Mouse (Mus musculus) kidney, adult 9 months (tissue): ENCODE results near the gene Rfpl4.
"Not testable (repeated sequence)": the region's sequence is repeated elsewhere in the genome, so short reads cannot be mapped to it uniquely, and the experiment has no call there.

Experiments
- DNase-seq: peaks from one replicate; pipeline ENCODE4 v3.0.0; 2022

Rfpl4 gene

DNA sequence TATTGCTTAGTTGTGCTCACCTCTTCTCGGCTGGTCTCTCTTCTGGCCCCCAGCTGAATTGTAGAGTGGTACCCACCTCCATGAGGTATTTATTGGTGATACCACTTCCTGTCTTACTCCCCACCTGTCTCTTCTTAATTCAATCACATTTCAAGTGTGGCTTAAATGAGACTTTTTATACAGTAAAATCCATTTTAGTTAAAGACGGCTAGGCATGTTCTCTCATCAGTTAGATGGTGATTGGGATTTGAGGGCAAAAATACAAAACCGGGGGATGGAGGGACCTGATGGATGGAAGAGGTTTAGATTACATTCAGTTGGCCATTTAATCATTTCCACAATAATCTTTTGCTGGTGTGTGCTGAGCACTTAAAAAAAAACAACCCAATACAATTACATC is at the start of gene Rfpl4:
Rfpl4 (minus strand) TSS at position 101 of the 400 bp plus-strand sequence.
- DNase-seq: no peak

- not testable (repeated sequence) for DNase-seq
Observed at GRCm38 (mm10) chr7:5149570-5149969, 32.8 kb upstream of the Rfpl4 start, which contains the start of gene Vmn1r55. Gene Vmn1r55, minus strand, starts transcription at chr7:5149670.

DNA sequence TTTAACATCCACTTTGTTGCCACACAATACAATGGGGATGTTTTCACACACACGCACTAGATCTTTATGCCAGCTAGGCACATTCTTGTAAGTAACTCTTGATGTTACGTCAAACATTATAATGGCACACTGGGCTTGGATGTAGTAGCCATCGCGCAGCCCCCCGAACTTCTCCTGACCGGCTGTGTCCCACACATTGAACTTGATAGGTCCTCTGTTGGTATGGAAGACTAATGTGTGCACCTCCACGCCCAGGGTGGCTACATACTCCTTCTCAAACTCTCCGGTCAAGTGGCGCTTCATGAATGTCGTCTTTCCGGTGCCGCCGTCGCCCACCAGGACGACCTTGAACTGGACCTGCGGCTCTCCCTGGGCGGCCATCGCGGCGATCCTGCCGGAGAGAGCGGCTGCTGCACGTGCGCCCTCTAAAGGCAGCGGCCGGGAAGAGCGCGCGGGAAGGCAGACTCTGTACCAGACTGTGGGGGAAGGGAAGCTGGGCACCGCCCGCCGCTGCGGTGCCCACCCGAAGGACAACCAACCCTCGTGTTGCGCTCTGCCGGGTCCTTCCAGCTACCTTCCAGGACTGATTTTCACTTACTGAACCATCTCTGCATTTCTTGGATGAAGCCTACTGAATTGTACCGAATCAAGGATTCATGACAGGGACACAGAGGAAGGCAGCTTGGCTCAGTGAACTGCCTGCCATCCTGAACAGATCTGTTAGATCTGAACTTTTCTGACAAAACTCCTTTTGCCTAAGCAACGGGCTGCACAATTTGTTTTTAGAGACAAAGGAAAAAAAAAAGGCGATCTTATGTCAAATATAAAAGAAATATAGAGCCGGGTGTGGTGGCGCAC is 9.0 kb upstream of the Rfpl4 start, which contains the start of gene Rasl2-9:
Rasl2-9 (minus strand) TSS at position 402 of the 858 bp plus-strand sequence.
- peak; percentile 83 for DNase-seq

DNA sequence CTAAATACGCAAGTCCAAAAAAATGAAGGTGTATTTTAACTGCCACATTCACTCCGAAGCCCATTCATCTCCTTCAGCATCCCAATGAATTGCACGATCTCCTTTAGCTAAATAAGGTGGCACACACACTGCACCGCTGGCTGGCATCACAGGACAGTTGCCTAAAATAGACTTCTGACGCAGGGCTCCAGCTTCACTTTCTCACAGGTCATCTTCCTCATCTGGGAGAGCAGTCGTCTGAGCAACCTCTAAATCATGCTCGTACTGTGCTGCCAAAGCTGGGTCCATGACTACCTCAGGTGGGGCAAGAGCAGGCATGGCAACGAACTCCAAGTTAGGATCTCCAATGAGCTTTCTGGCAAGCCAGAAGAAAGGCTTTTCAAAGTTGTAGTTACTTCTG is 8.3 kb upstream of the Rfpl4 start:
- DNase-seq: no peak

- DNase-seq: no peak
Observed at GRCm38 (mm10) chr7:5112701-5113100, 4.0 kb downstream of the Rfpl4 start.

- no peak for DNase-seq
Observed at GRCm38 (mm10) chr7:5109301-5109700, 7.4 kb downstream of the Rfpl4 start.

DNA sequence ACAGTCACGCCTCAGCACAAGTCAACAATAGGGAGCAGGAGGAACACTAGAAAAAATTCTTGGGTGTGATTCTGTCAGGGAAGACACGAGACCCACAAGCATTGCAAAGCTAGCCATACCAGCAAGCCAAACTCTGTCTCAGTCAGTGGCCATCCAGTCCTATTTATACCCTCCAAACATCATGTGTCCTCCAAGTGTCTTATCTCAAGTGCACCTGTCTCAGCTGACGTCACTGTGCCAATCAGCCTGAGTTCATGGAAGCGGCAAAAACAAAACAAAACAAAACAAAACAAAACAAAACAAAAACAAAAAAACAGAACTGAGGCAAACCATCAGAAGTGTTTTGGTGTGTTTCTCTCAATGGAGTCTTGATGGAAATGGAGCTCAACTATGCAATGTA is 8.5 kb downstream of the Rfpl4 start:
- no peak for DNase-seq

DNA sequence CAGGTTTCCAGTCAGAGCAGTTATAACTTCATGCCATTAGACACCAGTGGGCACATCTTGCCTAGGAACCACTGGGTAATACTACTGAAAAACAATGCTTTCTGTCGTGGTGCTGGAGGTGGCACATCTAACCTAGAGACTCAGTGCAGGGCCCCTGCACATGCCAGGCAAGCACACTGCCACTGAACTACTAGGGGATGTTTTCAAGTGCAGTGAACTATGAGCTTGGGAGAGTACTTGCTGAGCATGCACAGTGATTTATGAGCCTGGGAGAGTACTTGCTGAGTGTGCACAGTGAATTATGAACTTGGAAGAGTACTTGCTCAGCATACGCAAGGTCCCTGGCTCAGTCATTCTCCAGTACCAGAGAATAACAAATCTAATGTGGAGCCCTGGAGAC is 14.2 kb downstream of the Rfpl4 start:
- peak; percentile 45 for DNase-seq

- DNase-seq: no peak
Observed at GRCm38 (mm10) chr7:5101066-5101663, 15.6 kb downstream of the Rfpl4 start.

GRCm38 (mm10) chr7:5099796-5100195 is 17.0 kb downstream of the Rfpl4 start:
- no peak for DNase-seq

DNA sequence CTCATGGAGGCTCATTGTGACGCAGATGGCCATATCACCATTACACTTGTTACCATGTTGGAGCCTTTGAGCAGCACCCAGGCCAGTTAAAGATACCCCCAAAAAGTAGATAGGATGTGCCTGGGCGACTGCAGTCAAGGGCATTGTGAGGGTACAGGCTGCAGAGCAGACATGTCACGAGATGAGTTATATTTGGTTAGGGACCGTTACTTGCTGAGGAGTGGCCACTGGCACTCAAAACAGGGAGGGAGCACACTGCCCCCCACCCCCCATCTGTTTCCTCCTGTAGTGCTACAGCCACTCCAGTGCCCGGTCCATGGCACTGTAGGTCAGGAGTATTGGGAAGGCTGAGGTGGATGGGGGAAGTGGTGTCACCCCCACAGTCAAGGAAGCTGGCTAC is 18.0 kb downstream of the Rfpl4 start:
- no peak for DNase-seq

- DNase-seq: no peak
Observed at GRCm38 (mm10) chr7:5092831-5093510, 23.8 kb downstream of the Rfpl4 start.

DNA sequence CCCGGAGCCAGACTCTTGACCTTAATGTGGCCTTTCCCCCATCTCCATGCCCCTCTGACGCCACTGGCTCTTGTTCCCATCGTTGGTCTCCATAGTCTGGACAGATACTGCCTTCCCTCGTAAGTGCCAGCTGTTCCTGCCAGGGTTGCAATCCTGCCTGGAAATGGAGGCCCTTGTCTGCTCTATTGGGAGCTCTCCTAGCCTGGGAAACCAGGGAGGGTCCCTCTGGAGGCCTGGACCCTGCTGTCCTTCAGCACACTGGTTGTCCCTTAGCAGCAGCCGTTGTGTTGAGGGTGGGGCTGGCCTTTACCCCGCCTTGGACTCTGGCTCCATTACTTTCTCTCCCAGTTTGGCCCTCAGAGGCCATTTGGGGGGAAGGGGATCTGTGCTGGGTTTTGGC is 24.4 kb downstream of the Rfpl4 start:
- no peak for DNase-seq

DNA sequence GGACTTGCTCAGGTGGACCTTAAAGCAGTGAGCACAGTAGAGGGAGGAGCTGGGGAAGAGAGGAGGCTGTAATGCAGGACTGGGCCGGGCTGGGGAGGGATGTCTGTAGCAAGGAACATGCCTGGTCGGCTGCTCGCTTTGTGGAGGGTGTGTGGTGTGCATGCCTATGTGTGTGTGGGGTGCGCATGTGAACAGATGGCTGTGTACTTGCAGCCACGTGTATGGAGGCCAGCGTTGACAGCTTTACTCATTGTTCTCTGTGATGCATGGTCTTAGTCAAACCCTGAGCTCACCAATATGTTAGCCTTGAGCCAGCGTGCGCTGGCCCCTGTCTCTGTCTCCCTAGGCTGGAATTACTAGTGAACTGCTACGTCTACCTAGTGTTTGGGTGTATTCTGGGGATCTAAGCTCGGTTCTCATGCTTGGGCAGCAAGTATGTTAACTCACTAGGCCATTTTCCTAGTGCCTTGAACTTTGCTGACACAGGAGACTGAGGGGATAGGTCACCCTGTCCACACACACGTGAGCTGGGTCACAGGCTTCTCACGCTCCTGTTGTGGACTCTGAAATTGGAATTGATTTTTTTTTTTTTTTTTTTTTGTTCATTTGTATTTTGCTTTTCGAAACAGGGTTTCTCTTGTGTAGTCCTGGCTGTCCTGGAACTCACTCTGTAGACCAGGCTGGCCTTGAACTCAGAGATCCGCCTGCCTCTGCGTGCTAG is 25.6 kb downstream of the Rfpl4 start:
- no peak for DNase-seq

- no peak for DNase-seq
Observed at GRCm38 (mm10) chr7:5089853-5090252, 26.9 kb downstream of the Rfpl4 start.

DNA sequence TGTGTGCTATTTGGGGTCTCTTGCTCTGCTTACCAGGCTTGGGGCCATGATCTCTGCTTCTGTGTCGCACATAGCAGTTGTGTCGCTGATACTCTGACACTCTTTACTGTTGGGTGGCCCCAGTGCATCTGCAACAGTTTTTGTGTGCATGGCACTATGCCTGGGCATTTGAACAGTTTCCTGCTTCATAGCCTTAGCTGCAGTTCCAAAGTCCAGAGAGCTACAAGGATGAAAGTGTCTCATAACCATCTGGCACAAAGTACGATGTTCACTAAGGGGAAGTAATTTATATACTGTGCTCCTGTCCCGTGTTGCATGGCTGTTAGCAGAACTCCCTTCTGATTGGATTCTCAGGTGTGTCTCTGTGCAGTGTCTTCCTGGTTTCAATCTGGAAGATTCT is 28.9 kb downstream of the Rfpl4 start:
- peak; percentile 80 for DNase-seq

- no peak for DNase-seq
Observed at GRCm38 (mm10) chr7:5086921-5087440, 29.8 kb downstream of the Rfpl4 start.

- DNase-seq: no peak
Observed at GRCm38 (mm10) chr7:5085512-5085911, 31.2 kb downstream of the Rfpl4 start.

- DNase-seq: peak; percentile 84
Observed at GRCm38 (mm10) chr7:5083325-5084105, 33.2 kb downstream of the Rfpl4 start.

DNA sequence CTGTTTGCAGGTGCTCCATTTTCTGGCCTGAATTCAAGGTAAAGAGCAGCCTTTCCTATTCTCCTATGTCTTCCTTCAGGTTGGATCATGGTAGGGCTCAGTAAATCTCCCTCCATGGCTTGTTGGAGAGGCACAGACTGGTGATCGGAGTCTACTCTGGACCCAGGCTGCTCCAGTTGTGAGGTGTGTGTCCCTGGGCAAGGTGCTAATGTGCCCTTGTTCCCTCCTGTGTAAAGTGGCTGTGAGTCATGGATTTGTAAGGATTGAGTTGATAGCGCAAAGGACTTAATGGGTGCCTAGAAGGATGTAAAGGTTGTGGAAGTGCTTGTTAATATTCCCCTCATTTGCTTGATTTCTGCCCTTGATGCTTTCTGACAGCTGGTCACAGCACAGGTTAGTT is 34.8 kb downstream of the Rfpl4 start:
- no peak for DNase-seq

GRCm38 (mm10) chr7:5081241-5081640 is 35.5 kb downstream of the Rfpl4 start:
- DNase-seq: no peak

DNA sequence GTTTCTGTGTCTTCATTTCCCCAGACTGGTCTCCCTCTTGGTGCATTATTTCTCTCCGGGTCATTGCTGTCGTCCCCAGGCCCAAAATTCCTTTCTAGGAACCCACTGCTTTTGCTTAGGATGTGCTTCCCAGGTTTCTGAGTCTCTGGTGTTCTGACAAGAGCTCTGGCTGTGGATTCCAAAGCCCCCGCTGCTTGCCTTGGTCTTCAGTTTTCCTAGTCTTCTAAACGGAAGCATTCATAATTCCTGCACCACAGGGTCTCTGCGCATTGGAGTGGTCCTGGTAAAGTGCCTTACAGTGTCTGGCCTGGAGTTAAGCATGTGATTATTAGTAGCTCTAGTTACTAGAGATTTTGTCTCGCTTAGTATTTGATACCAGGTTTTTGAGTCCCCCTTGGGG is 35.9 kb downstream of the Rfpl4 start:
- peak; percentile 28 for DNase-seq
